ENCODE assay signal across 22 mouse cellular contexts in genomic region chr17:35778965-35779364, GRCm38 (mm10). TPM values are rescaled to one million over a fixed set of nuclear protein-coding genes. Genes with fewer than 3 reads are reported as not detected.
A peak's percentile ranks its signal among the peaks of the same experiment; 100 is the strongest.
DNase-seq lines count a peak whose midpoint lies in the region; ATAC-seq and TF ChIP-seq lines count a peak whose summit lies in the region.
"Had no signal": no experiment of that assay in that cellular context is flagged by ENCODE, and none has a peak within 500 bp of the region (broad histone marks: within the 10 kb centered on the region; RNA-seq: fewer than 3 reads in every experiment).

No protein-coding gene starts in this region.

- no peak overlapping the region for H3K9ac ChIP-seq in heart, postnatal 0 days (replicated peaks; ENCODE audit: low read depth, low read length)
- no peak overlapping the region for H3K9ac ChIP-seq in intestine, embryonic 16.5 days (ENCODE audit: low read depth, low read length)
- H3K9ac ChIP-seq in stomach, postnatal 0 days (ENCODE audit: low read length) = peak overlapping the region; percentile 18; the same call in 1 of the 2 replicates
- H3K9ac ChIP-seq: limb, embryonic 15.5 days; liver, postnatal 0 days; midbrain, embryonic 15.5 days had no signal

- WGBS in heart, postnatal 0 days = 41% methylated on average over 6 of the region's 6 CpGs
- 43% methylated on average over 6 of the region's 6 CpGs for WGBS in intestine, embryonic 16.5 days
- 34% methylated on average over 6 of the region's 6 CpGs for WGBS in stomach, postnatal 0 days

- H3K27me3 ChIP-seq in heart, postnatal 0 days (ENCODE audit: control insufficient read depth, insufficient read depth, low read length) = no peaks in the 10 kb centered on the region
- H3K27me3 ChIP-seq in intestine, embryonic 16.5 days (replicated peaks; ENCODE audit: control insufficient read depth, insufficient read depth, low read length) = no peaks in the 10 kb centered on the region
- H3K27me3 ChIP-seq in stomach, postnatal 0 days (ENCODE audit: control insufficient read depth, insufficient read depth, low read length) = no peaks in the 10 kb centered on the region
- H3K27me3 ChIP-seq: limb, embryonic 15.5 days; midbrain, embryonic 15.5 days had no signal

- H3K27ac ChIP-seq in heart, postnatal 0 days (ENCODE audit: low read depth) = peak overlapping the region; percentile 4
- 0 out of 2 replicates have a peak overlapping the region, but pooled peaks have one; percentile 50 for H3K27ac ChIP-seq in intestine, embryonic 16.5 days (ENCODE audit: low read length)
- peak overlapping the region; percentile 73 for H3K27ac ChIP-seq in stomach, postnatal 0 days (replicated peaks)
- H3K27ac ChIP-seq: hindbrain, embryonic 10.5 days; hindbrain, postnatal 0 days; limb, embryonic 15.5 days; midbrain, embryonic 15.5 days had no signal

- TF ChIP-seq CTCF in heart, postnatal 0 days (IDR thresholded peaks at IDR 0.05; ENCODE audit: low read depth) = no peak
- no peak for TF ChIP-seq CTCF in stomach, postnatal 0 days (IDR thresholded peaks at IDR 0.05; ENCODE audit: low read depth)

- H3K4me1 ChIP-seq in heart, postnatal 0 days (ENCODE audit: control insufficient read depth, insufficient read depth) = peaks cover 20% of the 10 kb centered on the region
- peaks cover 10% of the 10 kb centered on the region for H3K4me1 ChIP-seq in intestine, embryonic 16.5 days (ENCODE audit: control insufficient read depth, insufficient read depth, low read length)
- peaks cover 8% of the 10 kb centered on the region; the same call in 1 of the 2 replicates for H3K4me1 ChIP-seq in stomach, postnatal 0 days (replicated peaks; ENCODE audit: control insufficient read depth, insufficient read depth)
- H3K4me1 ChIP-seq: midbrain, embryonic 15.5 days had no signal

- TF ChIP-seq EP300 in heart, postnatal 0 days (IDR thresholded peaks at IDR 0.05; ENCODE audit: low read depth) = no peak
- TF ChIP-seq EP300 in stomach, postnatal 0 days (optimal IDR thresholded peaks at IDR 0.05) = no peak

- H3K36me3 ChIP-seq in heart, postnatal 0 days (replicated peaks; ENCODE audit: control insufficient read depth, insufficient read depth, low read length) = no peaks in the 10 kb centered on the region
- no peaks in the 10 kb centered on the region for H3K36me3 ChIP-seq in intestine, embryonic 16.5 days (ENCODE audit: control insufficient read depth, insufficient read depth, low read length)
- H3K36me3 ChIP-seq in stomach, postnatal 0 days (ENCODE audit: control insufficient read depth, insufficient read depth, low read length) = no peaks in the 10 kb centered on the region
- H3K36me3 ChIP-seq: hindbrain, embryonic 10.5 days; limb, embryonic 15.5 days; midbrain, embryonic 15.5 days had no signal

- no peak overlapping the region for H3K4me2 ChIP-seq in heart, postnatal 0 days (ENCODE audit: low read depth, low read length)
- H3K4me2 ChIP-seq in intestine, embryonic 16.5 days (ENCODE audit: low read depth, low read length) = no peak overlapping the region
- H3K4me2 ChIP-seq in stomach, postnatal 0 days (replicated peaks; ENCODE audit: low read depth) = no peak overlapping the region
- H3K4me2 ChIP-seq: limb, embryonic 15.5 days; midbrain, embryonic 15.5 days had no signal

- no peak overlapping the region for H3K4me3 ChIP-seq in heart, postnatal 0 days (ENCODE audit: low read depth, low read length)
- no peak overlapping the region for H3K4me3 ChIP-seq in intestine, embryonic 16.5 days (ENCODE audit: low read length)
- H3K4me3 ChIP-seq in stomach, postnatal 0 days (ENCODE audit: low read depth, low read length) = no peak overlapping the region
- H3K4me3 ChIP-seq: hindbrain, embryonic 10.5 days; limb, embryonic 15.5 days; megakaryocyte, embryonic 14.5 days; midbrain, embryonic 15.5 days had no signal

- H3K9me3 ChIP-seq in heart, postnatal 0 days (replicated peaks; ENCODE audit: control insufficient read depth, low read length) = no peaks in the 10 kb centered on the region
- H3K9me3 ChIP-seq in intestine, embryonic 16.5 days (ENCODE audit: control insufficient read depth, low read length) = no peaks in the 10 kb centered on the region
- no peaks in the 10 kb centered on the region for H3K9me3 ChIP-seq in stomach, postnatal 0 days (ENCODE audit: control insufficient read depth, low read length)
- H3K9me3 ChIP-seq: hindbrain, embryonic 10.5 days; limb, embryonic 15.5 days; megakaryocyte, embryonic 14.5 days; midbrain, embryonic 15.5 days had no signal

- no peak for ATAC-seq in heart, postnatal 0 days (ENCODE audit: insufficient read depth, low read depth)
- peak; percentile 62; the same call in 1 of the 2 replicates for ATAC-seq in intestine, embryonic 16.5 days
- peak; percentile 39 for ATAC-seq in stomach, postnatal 0 days (ENCODE audit: low FRiP score, low TSS enrichment)
- ATAC-seq: forebrain, embryonic 14.5 days; hindbrain, postnatal 0 days; liver, postnatal 0 days; midbrain, embryonic 15.5 days had no signal

- no peak for DNase-seq in heart, postnatal 0 days (ENCODE audit: low spot score)
- DNase-seq in heart, adult 9 months (ENCODE audit: low spot score in 2 of 2) = no peak
- DNase-seq in lung, postnatal 10 days = peak; percentile 17
- DNase-seq in lung, postnatal 25 days (ENCODE audit: low spot score) = no peak
- no peak for DNase-seq in stomach, postnatal 0 days (ENCODE audit: low spot score)
- DNase-seq in spleen, postnatal 10 days (ENCODE audit: low spot score in 2 of 2) = no peak
- DNase-seq: adrenal gland, adult 2 months; cerebellum, adult 11 months; cerebellum, postnatal 36 days; gastrocnemius, postnatal 25 days; kidney, adult 8-10 months; kidney, postnatal 25 days; liver, postnatal 0 days; right cerebral cortex, postnatal 25 days; thymus, postnatal 4 days had no signal

RNA-seq across cellular contexts. Expression of gene Ier3, which starts 42.5 kb away (rescaled TPM):
- 41.7 and 50.5 TPM in 2 replicates for total RNA-seq in heart, postnatal 0 days (2014; rRNA removed; ENCODE audit: low replicate concordance)
- polyA plus RNA-seq in heart, postnatal 0 days (2015; fragmentation: Nextera tagmentation; extraction: Ambion mirVana) = 70.7 and 79.4 TPM in 2 replicates
- 16.0 and 16.2 TPM in 2 replicates for polyA plus RNA-seq in intestine, embryonic 16.5 days (2015; fragmentation: Nextera tagmentation; extraction: Ambion mirVana)
- polyA plus RNA-seq in stomach, postnatal 0 days (2015; fragmentation: Nextera tagmentation; extraction: Ambion mirVana) = 74.8 and 79.5 TPM in 2 replicates

RNA-seq across cellular contexts. Expression of gene Flot1, which starts 44.1 kb away (rescaled TPM):
- 161 and 163 TPM in 2 replicates for total RNA-seq in heart, postnatal 0 days (2014; rRNA removed; ENCODE audit: low replicate concordance)
- 122 and 132 TPM in 2 replicates for polyA plus RNA-seq in heart, postnatal 0 days (2015; fragmentation: Nextera tagmentation; extraction: Ambion mirVana)
- polyA plus RNA-seq in intestine, embryonic 16.5 days (2015; fragmentation: Nextera tagmentation; extraction: Ambion mirVana) = 56.9 and 58.5 TPM in 2 replicates
- 41.0 and 43.5 TPM in 2 replicates for polyA plus RNA-seq in stomach, postnatal 0 days (2015; fragmentation: Nextera tagmentation; extraction: Ambion mirVana)

RNA-seq across cellular contexts. Expression of gene Tubb5, which starts 59.1 kb away (rescaled TPM):
- total RNA-seq in heart, postnatal 0 days (2014; rRNA removed; ENCODE audit: low replicate concordance) = 1,043 and 1,325 TPM in 2 replicates
- polyA plus RNA-seq in heart, postnatal 0 days (2015; fragmentation: Nextera tagmentation; extraction: Ambion mirVana) = 259 and 267 TPM in 2 replicates
- polyA plus RNA-seq in intestine, embryonic 16.5 days (2015; fragmentation: Nextera tagmentation; extraction: Ambion mirVana) = 559 and 622 TPM in 2 replicates
- 251 and 296 TPM in 2 replicates for polyA plus RNA-seq in stomach, postnatal 0 days (2015; fragmentation: Nextera tagmentation; extraction: Ambion mirVana)

Comparison
In these comparisons a context has a peak if more than half of its experiments do, and no peak if none do; other contexts are left out.
1. H3K27ac ChIP-seq: peak in every context shown above with its lines; median percentile 73 in stomach, postnatal 0 days; 50 in intestine, embryonic 16.5 days; 4 in heart, postnatal 0 days.